ENCODE assay signal across 9 mouse cellular contexts in the genomic region with DNA sequence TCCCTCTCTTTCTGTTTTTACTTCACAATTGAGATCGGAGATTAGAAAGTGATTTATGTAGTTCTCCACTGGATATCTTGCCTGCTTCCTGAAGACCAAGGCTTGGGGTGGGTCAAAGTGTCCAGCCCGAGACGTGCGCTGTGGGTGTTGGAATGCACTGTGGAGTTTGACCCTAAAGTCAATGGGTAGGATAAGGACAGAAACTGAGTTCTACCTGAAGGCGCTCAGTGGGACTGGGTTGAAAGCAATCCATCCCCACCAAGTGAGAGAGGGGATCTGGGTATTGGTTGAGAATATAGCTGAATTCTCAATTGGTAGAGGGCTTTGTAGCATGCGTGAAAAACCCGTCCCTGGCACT. TPM values are rescaled to one million over a fixed set of nuclear protein-coding genes. Genes with fewer than 3 reads are reported as not detected.
DNase-seq lines count a peak whose midpoint lies in the region; ATAC-seq and TF ChIP-seq lines count a peak whose summit lies in the region.
"Had no signal": no experiment of that assay in that cellular context is flagged by ENCODE, and none has a peak within 500 bp of the region (broad histone marks: within the 10 kb centered on the region; RNA-seq: fewer than 3 reads in every experiment).

No protein-coding gene starts in this region.

- peak overlapping the region; percentile 42; the same call in 1 of the 2 replicates for H3K9ac ChIP-seq in hindbrain, embryonic 15.5 days
- H3K9ac ChIP-seq in liver, embryonic 13.5 days = peak overlapping the region; percentile 63

- 0 out of 2 replicates have a peak, but pooled peaks have one; percentile 25 for ATAC-seq in hindbrain, embryonic 15.5 days (ENCODE audit: low FRiP score, low read depth)
- 0 out of 2 replicates have a peak, but pooled peaks have one; percentile 9 for ATAC-seq in liver, embryonic 13.5 days (ENCODE audit: low read depth)

- H3K4me1 ChIP-seq in thymus, adult 2 months (replicated peaks; ENCODE audit: control insufficient read depth, insufficient read depth, low read length) = peaks cover 13% of the 10 kb centered on the region
- peaks cover 17% of the 10 kb centered on the region for H3K4me1 ChIP-seq in hindbrain, embryonic 15.5 days (replicated peaks)
- H3K4me1 ChIP-seq in liver, embryonic 13.5 days (replicated peaks) = peaks cover 31% of the 10 kb centered on the region

- WGBS in thymus, adult 2 months = 44% methylated on average over 7 of the region's 7 CpGs
- 56% methylated on average over 7 of the region's 7 CpGs for WGBS in hindbrain, embryonic 15.5 days
- 38% methylated on average over 7 of the region's 7 CpGs for WGBS in liver, embryonic 13.5 days (ENCODE audit: insufficient replicate concordance)

- no peak for TF ChIP-seq POLR2A in thymus, adult 2 months (IDR thresholded peaks at IDR 0.05; ENCODE audit: control insufficient read depth, extremely low read depth, insufficient read depth, low read length, poor library complexity)

- H3K27ac ChIP-seq in thymus, adult 2 months (ENCODE audit: control insufficient read depth, insufficient read depth, low read length) = no peak overlapping the region
- H3K27ac ChIP-seq in hindbrain, embryonic 15.5 days (replicated peaks) = no peak overlapping the region
- no peak overlapping the region for H3K27ac ChIP-seq in liver, embryonic 13.5 days

- TF ChIP-seq CTCF in thymus, adult 2 months (IDR thresholded peaks at IDR 0.05; ENCODE audit: borderline replicate concordance, control insufficient read depth, extremely low read depth, insufficient read depth, low read length, poor library complexity) = no peak

- no peaks in the 10 kb centered on the region for H3K36me3 ChIP-seq in thymus, adult 2 months (ENCODE audit: control insufficient read depth, insufficient read depth, low read length)
- no peaks in the 10 kb centered on the region for H3K36me3 ChIP-seq in hindbrain, embryonic 15.5 days
- no peaks in the 10 kb centered on the region for H3K36me3 ChIP-seq in liver, embryonic 13.5 days

- H3K27me3 ChIP-seq in thymus, adult 2 months (ENCODE audit: control insufficient read depth, insufficient read depth, low read length) = no peaks in the 10 kb centered on the region
- H3K27me3 ChIP-seq in hindbrain, embryonic 15.5 days = no peaks in the 10 kb centered on the region
- no peaks in the 10 kb centered on the region for H3K27me3 ChIP-seq in liver, embryonic 13.5 days

- H3K9me3 ChIP-seq in hindbrain, embryonic 15.5 days = no peaks in the 10 kb centered on the region
- H3K9me3 ChIP-seq in liver, embryonic 13.5 days (replicated peaks) = no peaks in the 10 kb centered on the region

- DNase-seq in thymus, postnatal 14 days = peak; percentile 20
- no peak for DNase-seq in thymus, adult 2 months
- DNase-seq in liver, embryonic 13.5 days = no peak
- DNase-seq in adrenal gland, adult (ENCODE audit: inconsistent age in 2 of 2, low spot score in 1 of 2) = no peak
- DNase-seq in left cerebral cortex, postnatal 36 days (ENCODE audit: low spot score in 2 of 2) = no peak
- DNase-seq in embryo, embryonic 10.5 days (ENCODE audit: low spot score) = no peak

- no peak overlapping the region for H3K4me3 ChIP-seq in thymus, adult 2 months (ENCODE audit: control insufficient read depth, insufficient read depth, low read length)
- H3K4me3 ChIP-seq in hindbrain, embryonic 15.5 days = peak overlapping the region; percentile 38
- peak overlapping the region; percentile 67 for H3K4me3 ChIP-seq in liver, embryonic 13.5 days (replicated peaks)

- peak overlapping the region; percentile 64 for H3K4me2 ChIP-seq in hindbrain, embryonic 15.5 days
- H3K4me2 ChIP-seq in liver, embryonic 13.5 days = peak overlapping the region; percentile 82

- intact Hi-C loops in left cerebral cortex, postnatal 36 days (cut with DNase I) = loop anchor here (1.0 to 2.0 kb wide), 2 partner anchors 31 to 94 kb away; no protein-coding TSS in a partner anchor

RNA-seq across cellular contexts. Expression of a gene that starts 10.0 kb away (rescaled TPM):
- 1,154 and 1,267 TPM in 2 replicates for polyA plus RNA-seq in thymus, adult 2 months (2012; rRNA removed)
- polyA plus RNA-seq in hindbrain, embryonic 15.5 days (2015; fragmentation: Nextera tagmentation; extraction: Ambion mirVana) = 332 and 343 TPM in 2 replicates
- polyA plus RNA-seq in liver, embryonic 13.5 days (2015; fragmentation: Nextera tagmentation; extraction: Ambion mirVana) = 144 and 163 TPM in 2 replicates
- total RNA-seq in left cerebral cortex, postnatal 36 days (2021) = 100 to 1,000 TPM; 215 to 221 TPM

RNA-seq across cellular contexts. Expression of a gene that starts 24.2 kb away (rescaled TPM):
- polyA plus RNA-seq in thymus, adult 2 months (2012; rRNA removed) = 9.1 and 11.2 TPM in 2 replicates
- polyA plus RNA-seq in hindbrain, embryonic 15.5 days (2015; fragmentation: Nextera tagmentation; extraction: Ambion mirVana) = 41.4 and 43.3 TPM in 2 replicates
- 5.4 and 5.9 TPM in 2 replicates for polyA plus RNA-seq in liver, embryonic 13.5 days (2015; fragmentation: Nextera tagmentation; extraction: Ambion mirVana)
- 10 to 100 TPM; 66.3 to 66.8 TPM for total RNA-seq in left cerebral cortex, postnatal 36 days (2021)
- total RNA-seq: megakaryocyte-erythroid progenitor cell, adult 5-6 weeks had no signal
- polyA plus RNA-seq: activated CD4-positive, CD25-positive, alpha-beta regulatory T cell, adult 4 months had no signal

RNA-seq across cellular contexts. Expression of a gene that starts 34.4 kb away (rescaled TPM):
- polyA plus RNA-seq in thymus, adult 2 months (2012; rRNA removed) = 0.13 and 0.34 TPM in 2 replicates
- 2.0 and 3.6 TPM in 2 replicates for polyA plus RNA-seq in hindbrain, embryonic 15.5 days (2015; fragmentation: Nextera tagmentation; extraction: Ambion mirVana)
- polyA plus RNA-seq in liver, embryonic 13.5 days (2015; fragmentation: Nextera tagmentation; extraction: Ambion mirVana) = 1.1 and 1.5 TPM in 2 replicates
- 1 to 10 TPM in 1 of 2 experiments, under 1 TPM in 1; 0.41 to 1.2 TPM for total RNA-seq in left cerebral cortex, postnatal 36 days (2021)
- total RNA-seq: megakaryocyte-erythroid progenitor cell, adult 5-6 weeks had no signal

RNA-seq across cellular contexts. Expression of a gene that starts 36.1 kb away (rescaled TPM):
- polyA plus RNA-seq in thymus, adult 2 months (2012; rRNA removed) = 4.3 and 4.9 TPM in 2 replicates
- polyA plus RNA-seq in hindbrain, embryonic 15.5 days (2015; fragmentation: Nextera tagmentation; extraction: Ambion mirVana) = 4.6 and 5.1 TPM in 2 replicates
- polyA plus RNA-seq in liver, embryonic 13.5 days (2015; fragmentation: Nextera tagmentation; extraction: Ambion mirVana) = 0.22 and 0.34 TPM in 2 replicates
- total RNA-seq in left cerebral cortex, postnatal 36 days (2021) = 1 to 10 TPM; 2.6 to 3.1 TPM
- polyA plus RNA-seq: activated CD4-positive, CD25-positive, alpha-beta regulatory T cell, adult 4 months had no signal

RNA-seq across cellular contexts. Expression of a gene that starts 57.7 kb away (rescaled TPM):
- polyA plus RNA-seq in thymus, adult 2 months (2012; rRNA removed) = 65.1 and 67.4 TPM in 2 replicates
- polyA plus RNA-seq in hindbrain, embryonic 15.5 days (2015; fragmentation: Nextera tagmentation; extraction: Ambion mirVana) = 16.3 and 17.3 TPM in 2 replicates
- 167 and 175 TPM in 2 replicates for polyA plus RNA-seq in liver, embryonic 13.5 days (2015; fragmentation: Nextera tagmentation; extraction: Ambion mirVana)
- 10 to 100 TPM; 11.1 to 13.8 TPM for total RNA-seq in left cerebral cortex, postnatal 36 days (2021)
